Mouse (Mus musculus): ENCODE data around the gene C130060K24Rik.

DNA sequence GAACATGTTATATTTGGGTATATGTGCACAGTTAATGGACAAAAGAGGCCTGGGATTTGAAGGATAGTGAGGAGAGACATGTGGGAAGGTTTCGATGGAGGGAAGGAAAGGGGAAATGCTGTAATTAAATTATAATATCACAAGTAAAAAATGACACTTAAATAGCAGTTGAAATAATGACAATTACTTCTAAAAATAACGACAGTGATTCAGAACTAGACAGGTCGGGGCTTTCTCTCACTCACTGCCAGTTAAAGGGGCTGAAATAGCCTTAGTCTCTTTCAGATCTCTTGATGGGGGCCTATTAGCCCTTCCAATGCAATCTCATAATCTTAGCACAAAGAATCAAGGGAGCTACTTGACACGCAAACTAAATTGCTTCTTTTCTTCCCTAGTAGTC lies 39.5 kb upstream of the C130060K24Rik start:
- TF ChIP-seq CTCF (IDR thresholded peaks at IDR 0.05; ENCODE audit: extremely low read depth, insufficient read depth, low read length) (no peak), POLR2A (IDR thresholded peaks at IDR 0.05; ENCODE audit: extremely low read depth, insufficient read depth, low read length) (no peak)
